ENCODE assay signal across 9 mouse cellular contexts in genomic region chr2:129633077-129633732, GRCm38 (mm10). TPM values are rescaled to one million over a fixed set of nuclear protein-coding genes. Genes with fewer than 3 reads are reported as not detected.
DNase-seq lines count a peak whose midpoint lies in the region; ATAC-seq and TF ChIP-seq lines count a peak whose summit lies in the region.
"Had no signal": no experiment of that assay in that cellular context is flagged by ENCODE, and none has a peak within 500 bp of the region (broad histone marks: within the 10 kb centered on the region; RNA-seq: fewer than 3 reads in every experiment).

No protein-coding gene starts in this region.

- H3K4me3 ChIP-seq in embryonic facial prominence, embryonic 14.5 days (ENCODE audit: low read depth, low read length) = no peak overlapping the region
- no peak overlapping the region for H3K4me3 ChIP-seq in embryonic facial prominence, embryonic 10.5 days
- H3K4me3 ChIP-seq in CH12.LX (replicated peaks in 1 of 3; ENCODE audit: low read depth in 2 of 3, low read length in 2 of 3, poor library complexity in 1 of 3) = no peak overlapping the region
- no peak overlapping the region for H3K4me3 ChIP-seq in intestine, postnatal 0 days (ENCODE audit: low read depth, low read length)
- H3K4me3 ChIP-seq: hindbrain, embryonic 15.5 days had no signal

- in situ Hi-C loops in CH12.LX (cut with MboI; ENCODE audit: low pct_ligation_motif_present, low pct_unique_long_range_greater_than_20kb, low sequenced_read_pairs) = no loop called here

- 43% methylated on average over 9 of the region's 9 CpGs for WGBS in embryonic facial prominence, embryonic 14.5 days
- WGBS in embryonic facial prominence, embryonic 10.5 days = 72% methylated on average over 9 of the region's 9 CpGs
- 44% methylated on average over 9 of the region's 9 CpGs for WGBS in intestine, postnatal 0 days

- H3K9ac ChIP-seq in embryonic facial prominence, embryonic 14.5 days (ENCODE audit: low read depth, low read length) = no peak overlapping the region
- H3K9ac ChIP-seq in CH12.LX (ENCODE audit: insufficient read depth, low read depth) = no peak overlapping the region
- H3K9ac ChIP-seq in intestine, postnatal 0 days (ENCODE audit: low read depth, low read length) = no peak overlapping the region
- H3K9ac ChIP-seq: hindbrain, embryonic 15.5 days had no signal

- no peak for TF ChIP-seq POLR2A in CH12.LX (IDR thresholded peaks at IDR 0.05; ENCODE audit: low read depth, low read length)

- H3K36me3 ChIP-seq in embryonic facial prominence, embryonic 14.5 days (ENCODE audit: control insufficient read depth, insufficient read depth, low read length) = 0 out of 2 replicates have a peak, but pooled peaks cover 9% of the 10 kb centered on the region
- peaks cover 24% of the 10 kb centered on the region for H3K36me3 ChIP-seq in embryonic facial prominence, embryonic 10.5 days (replicated peaks)
- peaks cover 15 to 34% of the 10 kb centered on the region in 2 experiments for H3K36me3 ChIP-seq in CH12.LX (replicated peaks in 1 of 2; ENCODE audit: control insufficient read depth in 1 of 2, insufficient read depth in 1 of 2, low read length in 1 of 2)
- peaks cover 11% of the 10 kb centered on the region; the same call in 1 of the 2 replicates for H3K36me3 ChIP-seq in intestine, postnatal 0 days (ENCODE audit: control insufficient read depth, insufficient read depth)

- H3K27ac ChIP-seq in embryonic facial prominence, embryonic 14.5 days (replicated peaks; ENCODE audit: low read depth, low read length) = peak overlapping the region; percentile 17; the same call in 1 of the 2 replicates
- no peak overlapping the region for H3K27ac ChIP-seq in embryonic facial prominence, embryonic 10.5 days (replicated peaks)
- H3K27ac ChIP-seq in CH12.LX (ENCODE audit: insufficient read depth, low read depth) = no peak overlapping the region
- H3K27ac ChIP-seq in intestine, postnatal 0 days (ENCODE audit: low read depth, low read length) = no peak overlapping the region
- H3K27ac ChIP-seq: hindbrain, embryonic 15.5 days had no signal

- dilution Hi-C loops in CH12.LX (cut with MboI; ENCODE audit: extremely low pct_ligation_motif_present, extremely low pct_unique_long_range_greater_than_20kb, low sequenced_read_pairs) = no loop called here

- peak; percentile 53 for TF ChIP-seq EP300 in CH12.LX (IDR thresholded peaks at IDR 0.05; ENCODE audit: low read length)

- no peaks in the 10 kb centered on the region for H3K9me3 ChIP-seq in embryonic facial prominence, embryonic 14.5 days (ENCODE audit: control insufficient read depth, low read length)
- H3K9me3 ChIP-seq in embryonic facial prominence, embryonic 10.5 days = no peaks in the 10 kb centered on the region
- no peaks in the 10 kb centered on the region for H3K9me3 ChIP-seq in CH12.LX (replicated peaks; ENCODE audit: low read length)
- no peaks in the 10 kb centered on the region for H3K9me3 ChIP-seq in intestine, postnatal 0 days (ENCODE audit: control insufficient read depth)
- H3K9me3 ChIP-seq: hindbrain, embryonic 15.5 days had no signal

- peak; percentile 81 for DNase-seq in embryonic facial prominence, embryonic 14.5 days (ENCODE audit: low spot score)
- DNase-seq in embryonic facial prominence, embryonic 10.5 days (ENCODE audit: low spot score) = no peak
- DNase-seq in CH12.LX (ENCODE audit: extremely low read depth) = peak; percentile 82
- DNase-seq in gastrocnemius, adult 18-20 months (ENCODE audit: low spot score) = peak; percentile 86
- DNase-seq in lung, postnatal 4 days = peak; percentile 89 to 91
- peak; percentile 70 to 73 for DNase-seq in urinary bladder, postnatal 4 days (ENCODE audit: low spot score in 2 of 2)
- DNase-seq in thymus, postnatal 25 days = no peak

- TF ChIP-seq CTCF in CH12.LX (conservative IDR thresholded peaks at IDR 0.05 in 1 of 2, IDR thresholded peaks at IDR 0.05 in 1 of 2; ENCODE audit: low read depth in 2 of 2, low read length in 2 of 2) = no peak
- TF ChIP-seq CTCF in intestine, postnatal 0 days (IDR thresholded peaks at IDR 0.05; ENCODE audit: low read depth) = no peak

- peak; percentile 85; the same call in 1 of the 2 replicates for ATAC-seq in embryonic facial prominence, embryonic 14.5 days (ENCODE audit: low read depth)
- 0 out of 2 replicates have a peak, but pooled peaks have one; percentile 49 for ATAC-seq in intestine, postnatal 0 days

- no peak overlapping the region for H3K4me2 ChIP-seq in embryonic facial prominence, embryonic 14.5 days (ENCODE audit: low read depth, low read length)
- peak overlapping the region; percentile 17; the same call in 1 of the 2 replicates for H3K4me2 ChIP-seq in CH12.LX (ENCODE audit: insufficient read depth, low read depth, poor library complexity, severe bottlenecking)
- H3K4me2 ChIP-seq in intestine, postnatal 0 days (replicated peaks; ENCODE audit: low read depth) = no peak overlapping the region
- H3K4me2 ChIP-seq: hindbrain, embryonic 15.5 days had no signal

- no peaks in the 10 kb centered on the region for H3K79me2 ChIP-seq in CH12.LX (replicated peaks; ENCODE audit: control insufficient read depth, extremely low read depth, insufficient read depth, poor library complexity, severe bottlenecking)

- TF ChIP-seq RAD21 in CH12.LX (IDR thresholded peaks at IDR 0.05; ENCODE audit: low read depth, low read length) = peak; percentile 1; the same call in 1 of the 2 replicates

- H3K27me3 ChIP-seq in embryonic facial prominence, embryonic 14.5 days (replicated peaks; ENCODE audit: control insufficient read depth, insufficient read depth, low read length) = no peaks in the 10 kb centered on the region
- no peaks in the 10 kb centered on the region for H3K27me3 ChIP-seq in embryonic facial prominence, embryonic 10.5 days (replicated peaks; ENCODE audit: low read depth, poor library complexity, severe bottlenecking)
- no peaks in the 10 kb centered on the region for H3K27me3 ChIP-seq in CH12.LX (replicated peaks)
- no peaks in the 10 kb centered on the region for H3K27me3 ChIP-seq in intestine, postnatal 0 days (replicated peaks; ENCODE audit: control insufficient read depth, insufficient read depth, low read length)
- H3K27me3 ChIP-seq: hindbrain, embryonic 15.5 days had no signal

- peaks cover 4% of the 10 kb centered on the region; the same call in 1 of the 2 replicates for H3K4me1 ChIP-seq in embryonic facial prominence, embryonic 14.5 days (ENCODE audit: control insufficient read depth, insufficient read depth, low read length)
- no peaks in the 10 kb centered on the region for H3K4me1 ChIP-seq in embryonic facial prominence, embryonic 10.5 days
- H3K4me1 ChIP-seq in CH12.LX (ENCODE audit: control insufficient read depth in 1 of 2, insufficient read depth in 2 of 2) = peaks cover 9 to 26% of the 10 kb centered on the region in 2 experiments
- H3K4me1 ChIP-seq in intestine, postnatal 0 days (replicated peaks; ENCODE audit: control insufficient read depth, insufficient read depth, low read length) = no peaks in the 10 kb centered on the region
- H3K4me1 ChIP-seq: hindbrain, embryonic 15.5 days had no signal

TF ChIP-seq in CH12.LX, 34 proteins besides CTCF, POLR2A, EP300 and RAD21 (continues in another document):
- TF ChIP-seq ELF1 (IDR thresholded peaks at IDR 0.05; ENCODE audit: low read depth, low read length) (peak; percentile 62; the same call in 1 of the 2 replicates), SIN3A (IDR thresholded peaks at IDR 0.05; ENCODE audit: low read length) (no peak), MAZ (IDR thresholded peaks at IDR 0.05; ENCODE audit: low read depth, low read length) (no peak), TBP (conservative IDR thresholded peaks at IDR 0.05; ENCODE audit: low read depth, low read length) (no peak), ZC3H11A (IDR thresholded peaks at IDR 0.05; ENCODE audit: low read depth, low read length) (no peak), E2F4 (IDR thresholded peaks at IDR 0.05; ENCODE audit: insufficient replicate concordance, low read depth, low read length) (no peak), RCOR1 (conservative IDR thresholded peaks at IDR 0.05; ENCODE audit: low read depth, low read length) (no peak), CHD1 (IDR thresholded peaks at IDR 0.05; ENCODE audit: low read depth, low read length) (no peak), USF1 (IDR thresholded peaks at IDR 0.05; ENCODE audit: low read depth, low read length) (no peak), NRF1 (IDR thresholded peaks at IDR 0.05; ENCODE audit: low read depth, low read length) (0 out of 2 replicates have a peak, but pooled peaks have one; percentile 29), MEF2A (IDR thresholded peaks at IDR 0.05; ENCODE audit: borderline replicate concordance, low read depth, low read length) (no peak), ZKSCAN1 (IDR thresholded peaks at IDR 0.05; ENCODE audit: borderline replicate concordance, low read depth, low read length) (no peak), HCFC1 (IDR thresholded peaks at IDR 0.05; ENCODE audit: low read depth, low read length) (0 out of 2 replicates have a peak, but pooled peaks have one; percentile 22), NELFE (IDR thresholded peaks at IDR 0.05; ENCODE audit: low read depth, low read length) (0 out of 2 replicates have a peak, but pooled peaks have one; percentile 16), ETS1 (conservative IDR thresholded peaks at IDR 0.05; ENCODE audit: low read depth, low read length) (peak; percentile 50), IRF4 (IDR thresholded peaks at IDR 0.05; ENCODE audit: low read depth, low read length) (peak; percentile 79), PAX5 (IDR thresholded peaks at IDR 0.05; ENCODE audit: low read length) (no peak), USF2 (conservative IDR thresholded peaks at IDR 0.05; ENCODE audit: low read depth, low read length) (no peak), MAX (IDR thresholded peaks at IDR 0.05; ENCODE audit: low read length) (peak; percentile 28), MXI1 (IDR thresholded peaks at IDR 0.05; ENCODE audit: low read depth, low read length) (no peak; the same call in 1 of the 2 replicates), SMC3 (IDR thresholded peaks at IDR 0.05; ENCODE audit: low read depth, low read length) (no peak; the same call in 1 of the 2 replicates), TCF12 (IDR thresholded peaks at IDR 0.05; ENCODE audit: low read depth, low read length) (0 out of 2 replicates have a peak, but pooled peaks have one; percentile 20), BHLHE40 (IDR thresholded peaks at IDR 0.05; ENCODE audit: low read depth, low read length) (no peak), GABPA (IDR thresholded peaks at IDR 0.05; ENCODE audit: insufficient replicate concordance, low read depth, low read length) (no peak)

RNA-seq across cellular contexts. Expression of gene Sirpa, which starts 40.6 kb away (rescaled TPM):
- 36.1 and 39.1 TPM in 2 replicates for polyA plus RNA-seq in embryonic facial prominence, embryonic 14.5 days (2014; fragmentation: Nextera tagmentation; extraction: Ambion mirVana)
- polyA plus RNA-seq in embryonic facial prominence, embryonic 10.5 days (2016; fragmentation: Nextera tagmentation; extraction: Ambion mirVana) = 17.0 and 17.4 TPM in 2 replicates
- total RNA-seq in CH12.LX (2012; rRNA removed) = 25.4 and 27.1 TPM in 2 replicates
- 20.4 and 24.2 TPM in 2 replicates for total RNA-seq in CH12.LX (2014; rRNA removed)
- polyA plus RNA-seq in CH12.LX (2012; ENCODE audit: insufficient read length, low read depth) = 30.6 and 32.7 TPM in 2 replicates
- 1 to 10 TPM; 4.7 to 9.2 TPM for total RNA-seq in gastrocnemius, adult 18-20 months (2021)
- polyA plus RNA-seq in intestine, postnatal 0 days (2015; fragmentation: Nextera tagmentation; extraction: Ambion mirVana) = 9.5 and 9.7 TPM in 2 replicates

Comparison
In these comparisons a context has a peak if more than half of its experiments do, and no peak if none do; other contexts are left out.
1. DNase-seq: peak in embryonic facial prominence, embryonic 14.5 days (single experiment), CH12.LX (single experiment), gastrocnemius, adult 18-20 months (single experiment), lung, postnatal 4 days (2 of 2) and urinary bladder, postnatal 4 days (2 of 2); none in embryonic facial prominence, embryonic 10.5 days (single experiment) and thymus, postnatal 25 days (single experiment).